Mouse (Mus musculus) gastrocnemius, postnatal 4 days (tissue): ENCODE results near the gene Nlrx1. TPM values are rescaled to one million over a fixed set of nuclear protein-coding genes. Genes with fewer than 3 reads are reported as not detected.

Source experiments
- DNase-seq, 2 experiments: peaks; one replicate each; pipeline ENCODE4 v3.0.0; 2021 to 2022; ENCODE audit warnings: low spot score in 2 of 2, mixed read lengths in 2 of 2
- total RNA-seq, 2 experiments: library from RNA; stranded (reverse); gene quantifications; 2 replicates each; pipeline ENCODE4 v1.2.3; 2021

The Nlrx1 gene
- total RNA-seq, 2 experiments from 2014 or later, result 22.7 to 23.0 TPM

GRCm38 (mm10) chr9:44269077-44269476 is 678 bp upstream of the Nlrx1 start:
- no peak for DNase-seq

GRCm38 (mm10) chr9:44268027-44268360 is 405 bp downstream of the Nlrx1 start:
- peak; percentile 92 to 93 for DNase-seq

- peak in 1 of 2 experiments; percentile 51 for DNase-seq
Observed at GRCm38 (mm10) chr9:44267319-44268026, 926 bp downstream of the Nlrx1 start.

- no peak for DNase-seq
Observed at GRCm38 (mm10) chr9:44266478-44267226, 1.7 kb downstream of the Nlrx1 start.

- no peak for DNase-seq
Observed at GRCm38 (mm10) chr9:44261388-44261787, 7.0 kb downstream of the Nlrx1 start.

- no peak for DNase-seq
Observed at GRCm38 (mm10) chr9:44259014-44259413, 9.4 kb downstream of the Nlrx1 start.

GRCm38 (mm10) chr9:44256213-44256612 is 12.2 kb downstream of the Nlrx1 start:
- no peak for DNase-seq

- no peak for DNase-seq
Observed at GRCm38 (mm10) chr9:44255136-44255521, 13.3 kb downstream of the Nlrx1 start.

GRCm38 (mm10) chr9:44254508-44255135 is 13.8 kb downstream of the Nlrx1 start:
- DNase-seq, result no peak

GRCm38 (mm10) chr9:44253441-44253840 is 15.0 kb downstream of the Nlrx1 start:
- DNase-seq, result no peak

- DNase-seq, result no peak
Observed at GRCm38 (mm10) chr9:44251314-44251713, 17.1 kb downstream of the Nlrx1 start, which contains the start of gene Pdzd3. Gene Pdzd3, minus strand, starts transcription at chr9:44251471.

- DNase-seq, result no peak
Observed at GRCm38 (mm10) chr9:44250445-44250844, 18.0 kb downstream of the Nlrx1 start.

GRCm38 (mm10) chr9:44249181-44250146 is 18.9 kb downstream of the Nlrx1 start:
- DNase-seq, result peak in 1 of 2 experiments; percentile 53

- no peak for DNase-seq
Observed at GRCm38 (mm10) chr9:44247907-44248306, 20.5 kb downstream of the Nlrx1 start.

- DNase-seq, result no peak
Observed at GRCm38 (mm10) chr9:44243621-44244020, 24.8 kb downstream of the Nlrx1 start.

GRCm38 (mm10) chr9:44241418-44241817 is 27.0 kb downstream of the Nlrx1 start:
- no peak for DNase-seq

- no peak for DNase-seq
Observed at GRCm38 (mm10) chr9:44240911-44241310, 27.5 kb downstream of the Nlrx1 start.

GRCm38 (mm10) chr9:44240399-44240798 is 28.0 kb downstream of the Nlrx1 start, which contains the start of gene Ccdc153:
Gene Ccdc153, plus strand, starts transcription at chr9:44240676.
- DNase-seq, result no peak

- DNase-seq, result peak in 1 of 2 experiments; percentile 54
Observed at GRCm38 (mm10) chr9:44239447-44239846, 29.0 kb downstream of the Nlrx1 start.

- DNase-seq, result no peak
Observed at GRCm38 (mm10) chr9:44238501-44239190, 29.8 kb downstream of the Nlrx1 start.
